Mouse (Mus musculus) megakaryocyte progenitor cell, adult 5-6 weeks (primary cell): ENCODE data around the gene Gapvd1. TPM values are rescaled to one million over a fixed set of nuclear protein-coding genes. Genes with fewer than 3 reads are reported as not detected.

ENCODE experiments used
- ATAC-seq: replicated peaks from 2 replicates; pipeline ENCODE4 v1.8.0; 2016; ENCODE audit warnings: mild to moderate bottlenecking, moderate TSS enrichment, inconsistent platforms; ENCODE audit not compliant: poor library complexity
- total RNA-seq, 2 experiments: library from RNA; stranded (forward) in 1 of 2; stranded (reverse) in 1 of 2; fragments of 157-497, 149-512 nt in 1 of 2; fragments of 200-1000 nt in 1 of 2; gene quantifications; 2 replicates each; pipeline versions ENCODE4 v1.2.3 to v1.2.4; 2015 to 2017

Gapvd1 gene
- total RNA-seq, 2 experiments from 2014 or later = 56.7 to 83.3 TPM

DNA sequence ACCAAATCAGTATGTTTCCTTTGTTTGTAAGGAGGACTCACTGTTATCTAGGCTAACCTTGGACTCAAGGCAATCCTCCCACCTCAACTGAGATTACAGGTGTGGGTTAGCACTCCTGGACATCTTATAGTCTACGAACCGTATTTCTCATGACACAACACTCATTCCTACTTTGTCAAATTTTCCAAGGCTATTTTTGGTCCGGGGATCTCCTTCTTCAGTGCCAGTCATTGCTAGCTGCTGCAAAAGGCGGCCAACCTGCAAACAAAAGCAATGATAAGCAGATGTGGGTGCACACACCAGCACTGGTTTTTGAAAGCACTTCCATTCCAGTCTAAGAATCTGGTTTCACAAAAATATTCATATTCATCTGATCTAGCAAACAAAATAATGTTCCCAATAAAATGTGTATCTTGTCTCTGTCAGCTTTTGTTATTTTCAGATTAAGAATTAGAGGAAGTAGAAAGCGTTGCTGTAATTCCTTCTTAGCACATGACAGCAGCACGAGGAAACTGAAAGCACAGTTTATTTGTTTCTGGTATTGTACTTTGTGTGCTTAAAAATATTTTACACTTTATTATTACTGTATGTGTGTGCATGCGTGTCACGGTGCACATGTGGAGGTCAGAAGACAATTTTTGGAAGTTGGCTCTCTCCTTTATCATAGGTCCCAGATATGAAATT is 27.8 kb downstream of the Gapvd1 start:
- ATAC-seq = no peak

DNA sequence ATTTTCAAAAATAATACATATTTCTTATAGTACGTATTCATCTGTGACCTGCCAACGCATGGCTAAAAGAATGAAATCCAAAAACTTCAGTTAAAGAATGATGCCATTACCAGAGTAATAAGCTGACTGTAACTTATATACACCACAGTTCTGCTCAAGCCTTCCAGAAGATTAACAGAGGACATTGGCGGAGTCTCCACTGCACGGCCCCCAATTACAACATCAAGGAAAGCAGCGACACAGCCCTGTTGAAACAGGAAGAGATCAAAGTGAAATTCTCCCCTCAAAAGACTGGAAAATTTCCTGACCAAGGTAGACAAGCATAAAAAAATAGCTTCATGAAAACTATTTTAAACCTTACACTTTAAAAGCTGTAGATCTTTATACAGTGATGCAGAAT is 29.8 kb downstream of the Gapvd1 start:
- ATAC-seq = peak; percentile 52

DNA sequence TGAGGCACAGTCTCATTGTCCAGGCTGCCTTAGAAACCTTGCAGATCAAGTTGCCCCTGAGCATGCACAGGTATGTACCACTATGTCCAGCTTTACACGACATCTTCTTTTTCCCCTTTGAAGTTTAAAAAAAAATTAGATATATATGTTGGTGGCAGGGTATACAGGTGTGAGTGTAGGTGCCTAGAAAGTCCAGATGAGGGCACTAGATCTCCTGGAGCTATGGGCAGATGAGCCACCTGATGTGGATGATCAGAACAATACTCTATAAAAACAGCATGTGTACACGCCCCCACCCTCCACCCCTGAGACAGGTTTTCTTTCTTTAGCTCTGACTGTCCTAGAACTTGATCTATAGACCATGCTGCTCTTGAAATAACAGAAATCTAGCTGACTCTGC is 36.8 kb downstream of the Gapvd1 start:
- peak; percentile 68 for ATAC-seq

DNA sequence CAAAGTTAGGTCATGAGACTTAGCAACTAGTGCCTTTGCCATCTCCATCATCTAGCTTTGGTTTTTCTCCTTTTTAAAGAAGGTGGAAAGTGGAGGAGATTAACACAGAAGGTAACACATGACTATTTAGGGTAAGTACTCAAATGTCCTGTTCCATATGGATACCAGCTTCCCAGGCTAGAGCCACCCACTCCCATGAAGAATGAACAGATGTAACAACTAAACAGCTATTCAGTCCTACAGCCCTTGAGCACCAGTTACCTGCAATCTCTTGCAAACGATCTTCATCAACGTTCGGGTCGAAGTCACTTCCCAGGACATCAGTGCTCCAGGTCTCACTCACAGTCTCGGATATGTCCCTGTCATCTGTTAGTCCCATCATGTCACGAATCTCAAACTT is 43.1 kb downstream of the Gapvd1 start:
- no peak for ATAC-seq

DNA sequence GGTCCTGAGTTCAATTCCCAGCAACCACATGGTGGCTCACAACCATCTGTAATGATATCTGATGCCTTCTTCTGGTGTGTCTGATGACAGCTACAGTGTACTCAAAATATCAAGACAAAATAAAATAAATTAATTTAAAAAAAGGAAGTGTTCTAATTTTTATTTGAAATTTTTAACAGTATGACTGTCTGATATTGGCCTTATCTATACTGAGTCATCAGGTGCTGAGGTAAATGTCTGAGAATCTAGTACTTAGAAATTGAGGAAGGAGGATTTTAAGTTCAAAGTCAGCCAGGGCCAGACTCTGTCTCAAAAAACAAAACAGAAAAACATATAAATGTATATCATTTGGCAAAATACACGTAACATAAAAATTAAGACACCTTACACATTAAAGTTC is 46.4 kb downstream of the Gapvd1 start:
- ATAC-seq = no peak

DNA sequence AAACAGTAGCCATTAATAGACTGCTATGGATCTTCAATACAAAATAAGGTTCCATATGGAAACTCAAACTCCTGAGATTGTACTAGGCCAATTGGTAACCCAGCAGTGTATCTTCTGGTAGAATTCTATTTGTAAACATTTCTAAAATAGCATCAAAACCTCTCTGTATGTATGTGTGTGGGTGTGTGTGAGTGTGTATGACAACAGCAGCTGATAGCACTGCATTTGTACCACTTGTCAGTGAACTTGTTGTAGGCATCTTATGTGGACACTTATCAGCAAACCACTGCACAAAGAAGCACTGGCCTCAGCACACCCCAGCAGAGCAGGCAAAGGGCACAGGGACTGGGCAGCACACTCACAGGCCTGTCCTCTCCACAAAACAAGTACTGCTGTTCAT is 58.4 kb downstream of the Gapvd1 start:
- no peak for ATAC-seq

DNA sequence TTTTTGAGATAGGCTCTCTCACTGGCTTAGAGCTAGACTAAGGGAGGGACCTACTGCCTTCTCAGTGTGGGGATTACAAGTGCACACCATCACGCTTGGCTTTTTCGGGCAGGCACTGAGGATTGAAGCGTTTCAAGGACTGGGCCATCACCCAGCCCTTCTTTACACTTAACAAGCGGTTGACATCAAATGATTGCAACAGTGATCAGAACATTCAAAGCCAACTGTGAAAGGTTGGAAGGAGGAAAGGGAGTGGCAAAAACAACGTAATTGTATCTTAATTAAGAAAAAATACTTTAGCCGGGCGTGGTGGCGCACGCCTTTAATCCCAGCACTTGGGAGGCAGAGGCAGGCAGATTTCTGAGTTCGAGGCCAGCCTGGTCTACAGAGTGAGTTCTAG is 62.2 kb downstream of the Gapvd1 start:
- ATAC-seq = no peak

DNA sequence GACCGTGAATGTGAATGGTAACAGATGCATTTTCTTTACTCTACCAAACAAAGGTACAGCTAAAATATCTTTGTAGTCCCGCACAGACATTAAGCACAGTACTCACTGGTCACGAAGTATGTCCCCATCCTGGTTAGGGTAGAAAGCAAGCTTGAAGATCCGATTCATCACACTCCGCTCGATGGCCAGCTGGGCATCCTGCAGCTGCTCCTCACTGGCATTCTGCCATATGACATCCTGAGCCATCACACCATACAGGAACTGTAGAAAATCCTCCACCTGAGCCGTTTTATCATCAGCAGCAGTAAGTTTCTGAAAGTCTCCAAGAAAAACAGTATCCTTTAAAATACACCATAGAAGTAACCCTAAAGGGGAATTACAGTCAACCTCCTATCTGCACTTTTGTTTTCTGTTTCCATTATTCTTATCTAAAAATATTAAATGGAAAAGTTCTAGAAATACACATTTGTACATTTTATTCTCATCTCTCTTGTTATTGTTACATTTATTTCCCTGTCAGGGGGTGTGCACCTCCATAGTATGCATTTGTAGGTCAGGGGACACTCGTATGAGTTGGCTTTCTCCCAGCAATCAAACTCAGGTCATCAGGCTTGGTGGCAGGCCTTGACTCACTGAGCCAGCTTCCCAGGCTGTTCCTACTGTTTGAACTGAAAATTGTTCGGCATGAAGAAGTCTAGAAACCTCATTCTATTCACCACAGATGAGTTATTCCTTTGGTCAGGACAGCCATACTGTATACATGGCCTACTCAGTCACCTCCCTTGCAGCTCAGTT is 70.8 kb downstream of the Gapvd1 start:
- no peak for ATAC-seq

DNA sequence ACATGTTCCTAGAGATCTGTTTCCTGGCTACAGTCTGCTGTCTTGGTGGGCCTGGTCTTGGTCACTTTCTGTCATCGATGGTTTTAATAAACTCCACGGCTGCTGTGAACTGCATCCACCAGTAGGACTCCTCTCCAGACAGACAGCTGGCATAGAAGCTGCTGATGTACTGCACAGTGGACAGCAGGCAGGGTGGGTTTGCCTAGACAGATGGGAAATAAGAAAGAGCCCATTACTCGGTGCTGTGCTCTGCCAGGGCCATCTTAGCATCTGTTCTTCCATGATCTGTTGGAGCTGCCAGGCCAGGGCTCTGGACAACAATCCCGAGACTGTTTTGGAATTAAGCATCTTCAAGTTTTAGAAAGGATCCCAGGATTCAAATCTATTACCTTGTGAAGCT is 77.1 kb downstream of the Gapvd1 start:
- no peak for ATAC-seq

DNA sequence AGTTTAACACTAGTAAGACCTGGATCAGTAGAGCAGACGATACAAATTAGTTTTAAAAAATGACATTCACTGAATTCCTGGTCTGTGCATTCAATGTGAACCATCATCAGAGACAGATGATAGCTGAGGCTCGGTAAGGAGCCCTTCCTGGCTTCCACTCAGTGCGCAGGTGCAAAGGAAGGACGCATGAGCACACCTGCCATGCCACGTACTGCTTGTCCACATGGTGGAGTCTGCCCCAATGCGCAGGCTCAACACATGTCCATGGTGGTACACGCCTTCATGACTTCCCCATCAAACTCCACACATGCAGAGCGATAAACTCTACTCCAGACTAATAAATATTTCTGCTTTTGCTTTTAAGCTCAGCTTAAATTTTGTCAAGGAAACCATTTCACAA is 78.0 kb downstream of the Gapvd1 start:
- no peak for ATAC-seq

DNA sequence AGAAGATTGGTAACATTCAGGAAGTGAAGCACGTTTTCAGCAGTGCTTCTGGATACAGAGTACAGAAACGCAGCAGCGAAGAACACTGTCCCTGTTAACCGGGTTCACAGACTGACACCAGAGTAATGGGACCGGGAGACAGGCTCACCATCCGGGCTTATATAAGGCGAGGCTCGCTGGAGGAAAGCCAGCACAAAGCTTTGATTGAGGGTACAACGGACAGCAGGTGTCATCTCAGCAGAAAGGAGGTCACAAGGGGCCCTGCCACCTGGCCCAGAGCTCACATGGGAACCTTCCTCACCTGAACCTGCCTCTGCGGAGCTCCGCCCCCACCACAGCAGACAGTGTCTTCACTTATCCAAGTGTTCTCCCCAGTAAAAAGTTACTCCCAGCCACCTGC is 81.2 kb downstream of the Gapvd1 start:
- no peak for ATAC-seq

DNA sequence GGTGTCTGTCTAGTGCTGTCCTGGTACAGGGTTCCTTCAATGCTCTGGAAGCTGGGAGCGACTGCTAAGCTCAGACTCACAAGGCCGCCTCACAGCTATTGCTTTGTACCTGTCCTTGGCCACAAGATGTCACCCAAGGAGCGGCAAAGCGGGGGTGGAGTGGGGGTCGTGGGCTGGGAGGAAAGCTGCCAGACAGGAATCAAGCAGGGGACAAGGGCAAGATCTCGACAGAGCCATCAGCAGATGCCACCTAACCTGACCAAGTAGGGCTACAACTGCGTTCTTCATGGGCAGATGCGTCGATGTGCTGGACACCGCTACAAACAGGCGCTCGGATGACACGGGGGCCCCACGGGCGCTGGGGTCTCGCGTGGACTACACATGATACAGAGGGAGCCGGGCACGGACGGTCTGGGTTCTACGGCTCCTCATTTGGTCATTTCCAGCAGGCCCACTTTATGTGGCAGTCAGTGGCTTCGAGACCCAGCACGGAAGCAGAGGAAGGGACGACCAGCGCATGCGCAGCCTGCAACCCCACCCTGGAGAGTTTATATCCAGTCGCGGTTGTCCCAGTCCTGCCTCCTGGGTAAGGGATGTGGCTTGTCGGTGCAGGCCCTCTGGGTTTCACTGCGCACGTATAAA is 83.5 kb downstream of the Gapvd1 start:
- ATAC-seq = peak; percentile 75

DNA sequence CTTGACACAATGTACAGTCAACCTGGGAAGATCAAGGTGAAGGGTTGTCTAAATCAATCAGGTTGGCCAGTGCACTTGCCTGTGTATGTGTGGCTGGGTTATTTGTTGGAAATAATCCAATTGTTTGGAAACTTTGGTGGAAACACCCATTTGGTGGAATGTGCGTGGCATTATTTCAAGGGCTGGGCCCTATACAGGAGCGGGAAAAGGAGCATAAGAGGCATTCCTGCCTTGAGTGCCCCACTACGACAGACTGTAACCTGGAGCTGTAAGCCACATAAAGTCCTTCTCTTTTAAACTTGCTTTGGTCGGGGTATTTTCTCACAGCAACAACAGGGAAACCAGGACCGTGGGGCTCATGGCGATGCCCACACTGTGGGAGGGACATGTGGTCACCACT is 84.6 kb downstream of the Gapvd1 start:
- no peak for ATAC-seq

DNA sequence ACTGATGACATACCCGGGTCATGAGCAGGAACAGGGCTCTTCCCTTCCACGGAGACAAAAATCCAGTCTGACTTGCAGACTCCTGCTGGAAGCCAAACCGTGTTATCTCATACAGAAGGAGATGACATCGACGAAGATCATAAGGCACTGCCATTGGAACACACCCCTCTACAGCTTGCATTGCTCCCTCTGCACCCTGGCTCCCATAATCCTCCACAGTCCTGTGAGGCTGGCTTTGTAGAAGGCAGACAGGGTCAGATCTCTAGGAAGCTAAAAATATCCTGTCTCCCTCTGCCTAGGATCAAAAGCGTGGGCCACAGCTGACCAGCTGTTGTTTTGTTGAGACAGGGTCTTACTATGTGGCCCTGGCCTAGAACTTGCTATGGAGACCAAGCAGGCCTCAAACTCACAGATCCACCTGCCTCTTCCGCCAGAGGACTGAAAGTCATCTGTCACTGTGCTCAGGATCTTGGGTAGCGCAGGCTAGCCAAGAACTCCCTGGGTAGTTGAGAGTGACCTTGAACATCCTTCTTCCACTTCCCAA is 85.8 kb downstream of the Gapvd1 start:
- no peak for ATAC-seq

DNA sequence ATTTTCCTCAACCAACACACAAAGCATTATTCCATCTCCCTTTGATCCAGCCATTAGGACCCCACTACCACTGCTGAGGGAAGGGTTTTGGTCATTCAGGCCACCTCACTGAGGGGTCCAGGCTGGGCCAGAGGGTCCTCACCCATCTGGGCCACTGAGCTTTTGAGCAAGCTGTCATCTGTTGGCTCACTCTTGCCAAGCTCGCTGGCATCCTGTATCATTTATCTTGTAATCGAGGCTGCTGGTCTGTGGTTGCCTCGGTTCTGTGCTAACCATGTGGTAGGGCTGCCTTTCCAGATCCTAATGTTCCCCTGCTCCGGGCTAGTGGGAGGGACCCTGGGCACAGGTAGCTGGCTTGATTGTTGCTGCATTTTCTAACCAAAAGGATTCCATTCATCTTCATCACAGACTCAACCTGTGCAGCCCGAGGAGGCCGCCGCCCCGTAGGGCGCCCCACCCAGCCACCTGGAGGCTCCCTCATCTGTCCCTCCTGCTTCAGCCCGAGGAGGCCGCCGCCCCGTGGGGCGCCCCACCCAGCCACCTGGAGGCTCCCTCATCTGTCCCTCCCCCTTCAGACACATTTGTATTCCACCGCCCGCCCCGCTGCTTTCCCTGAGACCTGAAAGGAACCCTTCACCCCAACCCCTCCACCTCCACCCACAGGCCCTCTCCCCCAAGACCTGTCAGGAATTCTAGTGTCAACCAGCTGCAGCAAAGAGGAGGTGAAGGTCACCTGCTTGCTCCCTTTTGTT is 86.4 kb downstream of the Gapvd1 start:
- ATAC-seq = no peak

DNA sequence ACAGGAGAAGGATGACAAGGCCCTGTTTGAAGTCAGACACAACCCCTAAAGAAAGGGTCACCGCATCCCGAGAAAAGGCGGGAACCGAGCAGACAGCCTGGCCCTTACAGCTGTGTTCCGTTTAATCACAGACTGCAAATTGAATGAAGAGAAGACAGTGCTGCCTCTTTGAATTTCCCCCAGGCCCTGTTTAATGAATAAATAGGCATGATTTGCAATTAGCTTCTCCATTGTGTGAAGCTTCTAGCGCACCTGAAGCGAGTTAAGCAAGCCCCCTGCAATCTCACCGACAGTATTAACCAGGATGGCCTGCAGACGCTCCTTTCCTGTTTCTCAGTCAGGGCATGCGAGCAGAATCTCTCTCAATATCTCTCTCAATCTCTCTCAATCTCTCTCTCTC is 87.2 kb downstream of the Gapvd1 start:
- no peak for ATAC-seq

DNA sequence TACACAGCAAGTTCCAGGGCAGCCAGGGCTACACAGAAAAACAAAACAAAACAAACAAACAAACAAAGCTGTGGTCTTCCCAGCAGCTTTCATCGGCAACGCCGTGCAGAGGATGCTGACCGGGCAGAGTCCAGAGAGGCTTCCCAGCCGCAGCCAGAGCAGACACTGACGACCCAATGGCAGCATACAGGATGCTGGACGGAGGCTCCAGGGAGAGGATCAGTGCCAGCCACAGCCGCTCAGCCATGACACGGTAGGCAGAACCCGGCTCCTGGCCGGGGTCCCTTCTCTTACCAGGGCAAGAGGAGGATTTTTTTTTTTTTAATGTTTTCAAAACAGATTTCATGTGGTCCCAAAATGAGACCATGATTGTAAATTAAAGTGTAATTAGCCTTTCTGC is 107.6 kb downstream of the Gapvd1 start:
- ATAC-seq = no peak

DNA sequence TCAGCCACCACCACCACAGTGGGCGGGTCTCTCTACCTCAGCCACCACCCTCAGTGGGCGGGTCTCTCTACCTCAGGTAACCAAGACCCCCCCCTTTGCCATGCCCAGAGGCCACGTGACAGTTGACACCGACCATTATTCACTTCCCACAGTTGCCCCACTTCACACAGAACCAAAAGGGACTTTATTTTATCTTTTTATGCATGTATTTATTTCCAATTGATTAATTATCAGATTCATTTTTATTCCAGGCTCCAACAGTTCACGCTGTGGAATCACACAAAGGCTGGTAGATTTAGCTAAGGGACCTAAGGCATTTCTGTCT is 108.5 kb downstream of the Gapvd1 start:
- ATAC-seq = no peak

DNA sequence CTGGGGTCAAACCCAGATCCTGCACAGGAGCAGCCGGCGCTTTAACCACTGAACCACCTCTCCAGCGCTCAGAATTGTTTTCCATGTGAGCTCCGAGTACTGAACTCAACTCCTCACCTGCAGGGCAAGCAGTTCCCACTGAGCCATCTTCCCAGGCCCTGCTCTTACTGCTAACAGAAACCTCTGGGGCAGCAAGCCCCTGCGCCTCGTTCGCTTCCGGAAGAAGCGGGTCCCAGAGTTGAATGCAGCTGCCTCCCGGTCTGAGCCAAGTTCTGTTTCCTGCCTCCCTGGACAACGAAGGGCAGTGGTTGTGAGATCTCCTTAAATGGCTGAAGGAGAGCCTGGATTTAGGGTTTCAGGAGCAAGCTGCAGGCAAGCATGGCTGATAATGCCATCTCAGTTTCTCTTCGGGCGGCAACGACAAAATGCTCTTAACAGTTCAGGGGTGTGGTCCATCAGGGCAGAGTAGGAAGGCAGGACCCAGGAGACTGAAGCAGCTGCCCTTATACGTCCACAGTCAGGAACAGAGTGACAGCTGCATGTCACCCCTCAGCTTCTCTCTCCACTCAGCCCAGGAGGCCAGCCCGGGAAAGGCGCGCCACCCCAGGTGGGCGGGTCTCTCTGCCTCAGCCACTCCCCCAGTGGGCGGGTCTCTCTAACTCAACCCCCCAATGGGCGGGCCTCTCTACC is 109.0 kb downstream of the Gapvd1 start:
- peak; percentile 94 for ATAC-seq
